Mouse (Mus musculus): ENCODE results near the gene B4galt7. TPM values are rescaled to one million over a fixed set of nuclear protein-coding genes. Genes with fewer than 3 reads are reported as not detected.

The B4galt7 gene
- total and polyA plus RNA-seq, 3 experiments = 8.5 to 11.7 (median 11.0) TPM

GRCm38 (mm10) chr13:55592512-55593253 is 7.0 kb upstream of the B4galt7 start (continued):
- TF ChIP-seq EP300 (IDR thresholded peaks at IDR 0.05; ENCODE audit: low read length) = no peak; the same call in 1 of the 2 replicates
- TF ChIP-seq UBTF (IDR thresholded peaks at IDR 0.05; ENCODE audit: low read depth, low read length) = no peak
- peak; percentile 82; the same call in 1 of the 2 replicates for TF ChIP-seq MAX (IDR thresholded peaks at IDR 0.05; ENCODE audit: low read length)
- TF ChIP-seq JUN (IDR thresholded peaks at IDR 0.05; ENCODE audit: insufficient read depth, low read depth, low read length) = no peak
- peak; percentile 94; the same call in 1 of the 2 replicates for TF ChIP-seq KAT2A (IDR thresholded peaks at IDR 0.05; ENCODE audit: insufficient replicate concordance, low read length)
- no peak for TF ChIP-seq USF1 (IDR thresholded peaks at IDR 0.05; ENCODE audit: low read depth, low read length)
- 0 out of 2 replicates have a peak, but pooled peaks have one; percentile 10 for TF ChIP-seq MAZ (IDR thresholded peaks at IDR 0.05; ENCODE audit: low read depth, low read length)
- TF ChIP-seq GABPA (IDR thresholded peaks at IDR 0.05; ENCODE audit: insufficient replicate concordance, low read depth, low read length) = peak; percentile 68; the same call in 1 of the 2 replicates
- no peak for TF ChIP-seq PAX5 (IDR thresholded peaks at IDR 0.05; ENCODE audit: low read length)
- TF ChIP-seq TBP (conservative IDR thresholded peaks at IDR 0.05; ENCODE audit: low read depth, low read length) = peak; percentile 89
- TF ChIP-seq ETS1 (conservative IDR thresholded peaks at IDR 0.05; ENCODE audit: low read depth, low read length) = no peak

- H3K4me3 ChIP-seq (replicated peaks in 1 of 3; ENCODE audit: low read depth in 2 of 3, low read length in 2 of 3, poor library complexity in 1 of 3) = peak overlapping the region; percentile 78 to 95 (median 81)
- H3K9ac ChIP-seq (ENCODE audit: insufficient read depth, low read depth) = peak overlapping the region; percentile 70
- H3K4me2 ChIP-seq (ENCODE audit: insufficient read depth, low read depth, poor library complexity, severe bottlenecking) = peak overlapping the region; percentile 91
- H3K27me3 ChIP-seq (replicated peaks) = peaks cover 8% of the 10 kb centered on the region
- TF ChIP-seq POLR2A (IDR thresholded peaks at IDR 0.05; ENCODE audit: low read depth, low read length) (no peak), JUN (IDR thresholded peaks at IDR 0.05; ENCODE audit: insufficient read depth, low read depth, low read length) (no peak), MEF2A (IDR thresholded peaks at IDR 0.05; ENCODE audit: borderline replicate concordance, low read depth, low read length) (no peak), IRF4 (IDR thresholded peaks at IDR 0.05; ENCODE audit: low read depth, low read length) (no peak), EP300 (IDR thresholded peaks at IDR 0.05; ENCODE audit: low read length) (no peak), ELF1 (IDR thresholded peaks at IDR 0.05; ENCODE audit: low read depth, low read length) (no peak; the same call in 1 of the 2 replicates), CHD1 (IDR thresholded peaks at IDR 0.05; ENCODE audit: low read depth, low read length) (no peak), RCOR1 (conservative IDR thresholded peaks at IDR 0.05; ENCODE audit: low read depth, low read length) (no peak)
- H3K4me1 ChIP-seq (ENCODE audit: control insufficient read depth in 1 of 2, insufficient read depth in 2 of 2) = peaks cover 7 to 22% of the 10 kb centered on the region in 2 experiments; a peak in 3 of 4 replicates
- no peak for DNase-seq (ENCODE audit: extremely low read depth)
- H3K27ac ChIP-seq (ENCODE audit: insufficient read depth, low read depth) = no peak overlapping the region
- dilution Hi-C loops (cut with MboI; ENCODE audit: extremely low pct_ligation_motif_present, extremely low pct_unique_long_range_greater_than_20kb, low sequenced_read_pairs) = no loop called here
- H3K79me2 ChIP-seq (replicated peaks; ENCODE audit: control insufficient read depth, extremely low read depth, insufficient read depth, poor library complexity, severe bottlenecking) = peaks cover 22% of the 10 kb centered on the region
- peaks cover 2% of the 10 kb centered on the region for H3K9me3 ChIP-seq (replicated peaks; ENCODE audit: low read length)
- H3K36me3 ChIP-seq (replicated peaks in 1 of 2; ENCODE audit: control insufficient read depth in 1 of 2, insufficient read depth in 1 of 2, low read length in 1 of 2) = peaks cover 32 to 36% of the 10 kb centered on the region in 2 experiments
- in situ Hi-C loops (cut with MboI; ENCODE audit: low pct_ligation_motif_present, low pct_unique_long_range_greater_than_20kb, low sequenced_read_pairs) = no loop called here
These were observed 6.4 kb upstream of the B4galt7 start for GRCm38 (mm10) chr13:55593254-55593747.

All from CH12.LX (cell line).